Mouse (Mus musculus) small intestine, adult 2 months (tissue): ENCODE results near the gene Pds5a.

ENCODE experiments used
- CTCF ChIP-seq: fragments of 200-500 bp; IDR thresholded peaks from 2 replicates; pipeline ENCODE4 v1.5.1; 2012; ENCODE audit warnings: low read depth, mild to moderate bottlenecking, control low read depth, inconsistent platforms, low read length, moderate library complexity, mixed read lengths; ENCODE audit not compliant: insufficient replicate concordance, insufficient read length; ENCODE audit errors: extremely low read depth
- POLR2A ChIP-seq: fragments of 200-500 bp; IDR thresholded peaks from 2 replicates; pipeline ENCODE4 v1.6.1; 2012; ENCODE audit warnings: low read depth, mild to moderate bottlenecking, control low read depth, inconsistent platforms, low read length, moderate library complexity

GRCm38 (mm10) chr5:65561125-65561893, 136.8 kb downstream of the Pds5a start:
- TF ChIP-seq CTCF, result no peak
- no peak for TF ChIP-seq POLR2A
